Mouse (Mus musculus): Measurements from ENCODE around the gene Zfhx3. TPM values are rescaled to one million over a fixed set of nuclear protein-coding genes. Genes with fewer than 3 reads are reported as not detected.
A peak's percentile ranks its signal among the peaks of the same experiment; 100 is the strongest.

The Zfhx3 gene
- polyA plus RNA-seq, 1 experiment from 2014 or later, result 68.4 TPM

GRCm38 (mm10) chr8:107944676-107945600, 2.5 kb downstream of the Zfhx3 start:
- Histone ChIP-seq H3K36me3 (ENCODE audit: control insufficient read depth, insufficient read depth, low read length) (no peaks in the 10 kb centered on the region), H3K4me1 (ENCODE audit: control insufficient read depth, insufficient read depth, low read length) (peaks cover 57% of the 10 kb centered on the region), H3K4me3 (replicated peaks; ENCODE audit: low read depth, low read length) (peak overlapping the region; percentile 24), H3K27ac (replicated peaks; ENCODE audit: low read depth, low read length) (peak overlapping the region; percentile 88), H3K27me3 (ENCODE audit: control insufficient read depth, insufficient read depth, low read length) (no peaks in the 10 kb centered on the region), H3K9ac (replicated peaks; ENCODE audit: low read length) (peak overlapping the region; percentile 59), H3K4me2 (ENCODE audit: low read length) (peak overlapping the region; percentile 65), H3K9me3 (ENCODE audit: control insufficient read depth, low read length) (no peaks in the 10 kb centered on the region)
- WGBS, result 11% methylated on average over 31 of the region's 31 CpGs
- ATAC-seq (ENCODE audit: low FRiP score, low TSS enrichment), result no peak
- DNase-seq, result peak; percentile 69

GRCm38 (mm10) chr8:107946888-107947287, 4.4 kb downstream of the Zfhx3 start:
- Histone ChIP-seq H3K4me2 (ENCODE audit: low read length) (0 out of 2 replicates have a peak overlapping the region, but pooled peaks have one; percentile 2), H3K36me3 (ENCODE audit: control insufficient read depth, insufficient read depth, low read length) (no peaks in the 10 kb centered on the region), H3K27me3 (ENCODE audit: control insufficient read depth, insufficient read depth, low read length) (no peaks in the 10 kb centered on the region), H3K4me1 (ENCODE audit: control insufficient read depth, insufficient read depth, low read length) (peaks cover 44% of the 10 kb centered on the region), H3K4me3 (replicated peaks; ENCODE audit: low read depth, low read length) (no peak overlapping the region), H3K9me3 (ENCODE audit: control insufficient read depth, low read length) (no peaks in the 10 kb centered on the region), H3K27ac (replicated peaks; ENCODE audit: low read depth, low read length) (peak overlapping the region; percentile 39; the same call in 1 of the 2 replicates), H3K9ac (replicated peaks; ENCODE audit: low read length) (no peak overlapping the region)
- no peak for DNase-seq
- WGBS, result 63% methylated on average over 5 of the region's 5 CpGs
- ATAC-seq (ENCODE audit: low FRiP score, low TSS enrichment), result no peak

GRCm38 (mm10) chr8:107955887-107956286, 13.4 kb downstream of the Zfhx3 start:
- Histone ChIP-seq H3K4me2 (ENCODE audit: low read length) (no peak overlapping the region), H3K27me3 (ENCODE audit: control insufficient read depth, insufficient read depth, low read length) (no peaks in the 10 kb centered on the region), H3K36me3 (ENCODE audit: control insufficient read depth, insufficient read depth, low read length) (no peaks in the 10 kb centered on the region), H3K9ac (replicated peaks; ENCODE audit: low read length) (no peak overlapping the region), H3K27ac (replicated peaks; ENCODE audit: low read depth, low read length) (peak overlapping the region; percentile 33; the same call in 1 of the 2 replicates), H3K9me3 (ENCODE audit: control insufficient read depth, low read length) (no peaks in the 10 kb centered on the region), H3K4me3 (replicated peaks; ENCODE audit: low read depth, low read length) (no peak overlapping the region), H3K4me1 (ENCODE audit: control insufficient read depth, insufficient read depth, low read length) (peaks cover 11% of the 10 kb centered on the region)
- DNase-seq (peak; percentile 87), ATAC-seq (ENCODE audit: low FRiP score, low TSS enrichment) (no peak)
- WGBS, result 59% methylated on average over 3 of the region's 3 CpGs

- Histone ChIP-seq H3K4me1 (ENCODE audit: control insufficient read depth, insufficient read depth, low read length) (peaks cover 15% of the 10 kb centered on the region), H3K36me3 (ENCODE audit: control insufficient read depth, insufficient read depth, low read length) (no peaks in the 10 kb centered on the region), H3K9me3 (ENCODE audit: control insufficient read depth, low read length) (no peaks in the 10 kb centered on the region), H3K4me3 (replicated peaks; ENCODE audit: low read depth, low read length) (no peak overlapping the region), H3K4me2 (ENCODE audit: low read length) (no peak overlapping the region), H3K27me3 (ENCODE audit: control insufficient read depth, insufficient read depth, low read length) (no peaks in the 10 kb centered on the region), H3K9ac (replicated peaks; ENCODE audit: low read length) (no peak overlapping the region), H3K27ac (replicated peaks; ENCODE audit: low read depth, low read length) (peak overlapping the region; percentile 23)
- DNase-seq (peak; percentile 68), ATAC-seq (ENCODE audit: low FRiP score, low TSS enrichment) (no peak)
- 18% methylated on average over 8 of the region's 8 CpGs for WGBS
Measured at GRCm38 (mm10) chr8:107957566-107957965, 15.1 kb downstream of the Zfhx3 start.

- ATAC-seq (ENCODE audit: low FRiP score, low TSS enrichment) (no peak), DNase-seq (peak; percentile 53)
- WGBS, result 53% methylated on average over 11 of the region's 11 CpGs
- H3K27ac ChIP-seq (replicated peaks; ENCODE audit: low read depth, low read length), result peak overlapping the region; percentile 70
- no peak overlapping the region for H3K9ac ChIP-seq (replicated peaks; ENCODE audit: low read length)
- H3K4me3 ChIP-seq (replicated peaks; ENCODE audit: low read depth, low read length), result no peak overlapping the region
- peaks cover 15% of the 10 kb centered on the region for H3K4me1 ChIP-seq (ENCODE audit: control insufficient read depth, insufficient read depth, low read length)
- no peaks in the 10 kb centered on the region for H3K27me3 ChIP-seq (ENCODE audit: control insufficient read depth, insufficient read depth, low read length)
- H3K4me2 ChIP-seq (ENCODE audit: low read length), result peak overlapping the region; percentile 19; the same call in 1 of the 2 replicates
- H3K9me3 ChIP-seq (ENCODE audit: control insufficient read depth, low read length), result no peaks in the 10 kb centered on the region
- H3K36me3 ChIP-seq (ENCODE audit: control insufficient read depth, insufficient read depth, low read length), result no peaks in the 10 kb centered on the region
Measured at GRCm38 (mm10) chr8:107960466-107960865, 18.0 kb downstream of the Zfhx3 start.

- ATAC-seq (ENCODE audit: low FRiP score, low TSS enrichment) (no peak), DNase-seq (peak; percentile 61)
- H3K4me2 ChIP-seq (ENCODE audit: low read length), result 0 out of 2 replicates have a peak overlapping the region, but pooled peaks have one; percentile 19
- no peak overlapping the region; the same call in 1 of the 2 replicates for H3K9ac ChIP-seq (replicated peaks; ENCODE audit: low read length)
- H3K27me3 ChIP-seq (ENCODE audit: control insufficient read depth, insufficient read depth, low read length), result no peaks in the 10 kb centered on the region
- peak overlapping the region; percentile 70 for H3K27ac ChIP-seq (replicated peaks; ENCODE audit: low read depth, low read length)
- H3K4me3 ChIP-seq (replicated peaks; ENCODE audit: low read depth, low read length), result no peak overlapping the region
- no peaks in the 10 kb centered on the region for H3K36me3 ChIP-seq (ENCODE audit: control insufficient read depth, insufficient read depth, low read length)
- H3K4me1 ChIP-seq (ENCODE audit: control insufficient read depth, insufficient read depth, low read length), result peaks cover 15% of the 10 kb centered on the region
- H3K9me3 ChIP-seq (ENCODE audit: control insufficient read depth, low read length), result no peaks in the 10 kb centered on the region
- 43% methylated on average over 8 of the region's 8 CpGs for WGBS
Measured at GRCm38 (mm10) chr8:107960878-107961277, 18.4 kb downstream of the Zfhx3 start.

- WGBS, result 88% methylated on average over 4 of the region's 4 CpGs
- Histone ChIP-seq H3K27me3 (ENCODE audit: control insufficient read depth, insufficient read depth, low read length) (no peaks in the 10 kb centered on the region), H3K27ac (replicated peaks; ENCODE audit: low read depth, low read length) (no peak overlapping the region), H3K4me1 (ENCODE audit: control insufficient read depth, insufficient read depth, low read length) (no peaks in the 10 kb centered on the region), H3K9ac (replicated peaks; ENCODE audit: low read length) (no peak overlapping the region), H3K4me3 (replicated peaks; ENCODE audit: low read depth, low read length) (no peak overlapping the region), H3K36me3 (ENCODE audit: control insufficient read depth, insufficient read depth, low read length) (no peaks in the 10 kb centered on the region), H3K9me3 (ENCODE audit: control insufficient read depth, low read length) (no peaks in the 10 kb centered on the region), H3K4me2 (ENCODE audit: low read length) (no peak overlapping the region)
- ATAC-seq (ENCODE audit: low FRiP score, low TSS enrichment), result no peak
- DNase-seq, result no peak
Measured at GRCm38 (mm10) chr8:107972198-107972597, 29.8 kb downstream of the Zfhx3 start.

GRCm38 (mm10) chr8:107974451-107974850, 32.0 kb downstream of the Zfhx3 start:
- Histone ChIP-seq H3K9ac (replicated peaks; ENCODE audit: low read length) (no peak overlapping the region), H3K36me3 (ENCODE audit: control insufficient read depth, insufficient read depth, low read length) (no peaks in the 10 kb centered on the region), H3K27me3 (ENCODE audit: control insufficient read depth, insufficient read depth, low read length) (no peaks in the 10 kb centered on the region), H3K9me3 (ENCODE audit: control insufficient read depth, low read length) (no peaks in the 10 kb centered on the region), H3K27ac (replicated peaks; ENCODE audit: low read depth, low read length) (no peak overlapping the region), H3K4me1 (ENCODE audit: control insufficient read depth, insufficient read depth, low read length) (no peaks in the 10 kb centered on the region), H3K4me3 (replicated peaks; ENCODE audit: low read depth, low read length) (no peak overlapping the region), H3K4me2 (ENCODE audit: low read length) (no peak overlapping the region)
- no peak for ATAC-seq (ENCODE audit: low FRiP score, low TSS enrichment)
- no peak for DNase-seq
- 82% methylated on average over 13 of the region's 13 CpGs for WGBS
